Mouse (Mus musculus): ENCODE data around the gene 4933416C03Rik.

4933416C03Rik gene

GRCm38 (mm10) chr10:116113867-116114474 lies at the start of gene 4933416C03Rik:
Gene 4933416C03Rik (minus strand): TSS chr10:116113917.
- DNase-seq (ENCODE audit: low read depth): no peak

- DNase-seq (ENCODE audit: low read depth): no peak
These were observed 48.6 kb upstream of the 4933416C03Rik start for GRCm38 (mm10) chr10:116162338-116162737.

GRCm38 (mm10) chr10:116156699-116157098 lies 43.0 kb upstream of the 4933416C03Rik start:
- DNase-seq (ENCODE audit: low read depth): no peak

GRCm38 (mm10) chr10:116154707-116155106 lies 41.0 kb upstream of the 4933416C03Rik start:
- no peak for DNase-seq (ENCODE audit: low read depth)

GRCm38 (mm10) chr10:116146091-116146490 lies 32.4 kb upstream of the 4933416C03Rik start:
- no peak for DNase-seq (ENCODE audit: low read depth)

GRCm38 (mm10) chr10:116143684-116144083 lies 30.0 kb upstream of the 4933416C03Rik start:
- no peak for DNase-seq (ENCODE audit: low read depth)

GRCm38 (mm10) chr10:116140226-116140625 lies 26.5 kb upstream of the 4933416C03Rik start:
- no peak for DNase-seq (ENCODE audit: low read depth)

GRCm38 (mm10) chr10:116135187-116135586 lies 21.5 kb upstream of the 4933416C03Rik start:
- DNase-seq (ENCODE audit: low read depth): no peak

GRCm38 (mm10) chr10:116132233-116132632 lies 18.5 kb upstream of the 4933416C03Rik start:
- DNase-seq (ENCODE audit: low read depth): no peak

- no peak for DNase-seq (ENCODE audit: low read depth)
These were observed 17.5 kb upstream of the 4933416C03Rik start for GRCm38 (mm10) chr10:116131223-116131622.

GRCm38 (mm10) chr10:116130401-116130800 lies 16.7 kb upstream of the 4933416C03Rik start:
- no peak for DNase-seq (ENCODE audit: low read depth)

- no peak for DNase-seq (ENCODE audit: low read depth)
These were observed 11.6 kb upstream of the 4933416C03Rik start for GRCm38 (mm10) chr10:116125364-116125763.

- no peak for DNase-seq (ENCODE audit: low read depth)
These were observed 10.1 kb upstream of the 4933416C03Rik start for GRCm38 (mm10) chr10:116123808-116124207.

GRCm38 (mm10) chr10:116121463-116121862 lies 7.7 kb upstream of the 4933416C03Rik start:
- no peak for DNase-seq (ENCODE audit: low read depth)

- no peak for DNase-seq (ENCODE audit: low read depth)
These were observed 3.3 kb upstream of the 4933416C03Rik start for GRCm38 (mm10) chr10:116117060-116117459.

- DNase-seq (ENCODE audit: low read depth): no peak
These were observed 2.4 kb upstream of the 4933416C03Rik start for GRCm38 (mm10) chr10:116115881-116116677.

GRCm38 (mm10) chr10:116112868-116113267 lies 849 bp downstream of the 4933416C03Rik start:
- DNase-seq (ENCODE audit: low read depth): no peak

GRCm38 (mm10) chr10:116108730-116109129 lies 5.0 kb downstream of the 4933416C03Rik start:
- no peak for DNase-seq (ENCODE audit: low read depth)

- DNase-seq (ENCODE audit: low read depth): no peak
These were observed 5.5 kb downstream of the 4933416C03Rik start for GRCm38 (mm10) chr10:116108176-116108575.

- DNase-seq (ENCODE audit: low read depth): no peak
These were observed 15.2 kb downstream of the 4933416C03Rik start for GRCm38 (mm10) chr10:116098470-116098869.

- no peak for DNase-seq (ENCODE audit: low read depth)
These were observed 17.3 kb downstream of the 4933416C03Rik start for GRCm38 (mm10) chr10:116096466-116096865.

- no peak for DNase-seq (ENCODE audit: low read depth)
These were observed 29.8 kb downstream of the 4933416C03Rik start for GRCm38 (mm10) chr10:116083965-116084364.

- no peak for DNase-seq (ENCODE audit: low read depth)
These were observed 32.9 kb downstream of the 4933416C03Rik start for GRCm38 (mm10) chr10:116080841-116081240.

Data from naive thymus-derived CD4-positive, alpha-beta T cell, adult 2 months (primary cell).